Mouse (Mus musculus) thymus, adult 2 months (tissue): ENCODE data around the gene A230050P20Rik. TPM values are rescaled to one million over a fixed set of nuclear protein-coding genes. Genes with fewer than 3 reads are reported as not detected.
"Not testable (repeated sequence)": the region's sequence is repeated elsewhere in the genome, so short reads cannot be mapped to it uniquely, and the experiment has no call there.

ENCODE experiments used
- DNase-seq: peaks from one replicate; pipeline ENCODE4 v3.0.0; 2021
- H3K27ac ChIP-seq: fragments of 200-500 bp; 2 replicates; pipeline ENCODE4 v1.5.1; 2012; ENCODE audit warnings: low read length, control low read depth; ENCODE audit not compliant: control insufficient read depth, insufficient read depth
- H3K27me3 ChIP-seq: fragments of 200-500 bp; 2 replicates; pipeline ENCODE4 v1.6.1; 2012; ENCODE audit warnings: mild to moderate bottlenecking, low read length, moderate library complexity, mixed read lengths; ENCODE audit not compliant: control insufficient read depth, insufficient read depth
- H3K36me3 ChIP-seq: fragments of 200-500 bp; 2 replicates; pipeline ENCODE4 v1.6.1; 2012; ENCODE audit warnings: mild to moderate bottlenecking, low read length, moderate library complexity; ENCODE audit not compliant: control insufficient read depth, insufficient read depth
- H3K4me1 ChIP-seq: fragments of 200-500 bp; replicated peaks from 2 replicates; pipeline ENCODE4 v1.6.1; 2012; ENCODE audit warnings: low read length; ENCODE audit not compliant: control insufficient read depth, insufficient read depth
- H3K4me3 ChIP-seq: fragments of 200-500 bp; 2 replicates; pipeline ENCODE4 v1.5.1; 2012; ENCODE audit warnings: mild to moderate bottlenecking, low read length, control low read depth, moderate library complexity; ENCODE audit not compliant: control insufficient read depth, insufficient read depth
- CTCF ChIP-seq: fragments of 200-500 bp; IDR thresholded peaks from 2 replicates; pipeline ENCODE4 v1.5.1; 2012; ENCODE audit warnings: mild to moderate bottlenecking, control low read depth, low read length, moderate library complexity, borderline replicate concordance; ENCODE audit not compliant: control insufficient read depth, poor library complexity, insufficient read depth; ENCODE audit errors: extremely low read depth
- POLR2A ChIP-seq: fragments of 200-500 bp; IDR thresholded peaks from 2 replicates; pipeline ENCODE4 v1.6.1; 2012; ENCODE audit warnings: mild to moderate bottlenecking, low read length, control low read depth, moderate library complexity; ENCODE audit not compliant: control insufficient read depth, poor library complexity, insufficient read depth; ENCODE audit errors: extremely low read depth
- WGBS: fragments of 180-500 bp; shearing (Covaris S2); methylation state at CpG from one replicate; pipeline ENCODE4 v1.1.7; 2018; 5-methylcytosine and 5-hydroxymethylcytosine counted together
- polyA plus RNA-seq: library from polyadenylated mRNA; depleted of rRNA; stranded (reverse); fragments of >200 nt; gene quantifications from 2 replicates; pipeline ENCODE4 v1.2.3, GENCODE M21; 2012

A230050P20Rik gene
- polyA plus RNA-seq, 1 experiment = 103 TPM

- TF ChIP-seq CTCF (no peak), POLR2A (no peak)
- H3K4me3 ChIP-seq = no peak overlapping the region
- H3K27ac ChIP-seq = no peak overlapping the region
- no peaks in the 10 kb centered on the region for H3K27me3 ChIP-seq
- no peaks in the 10 kb centered on the region for H3K4me1 ChIP-seq
- H3K36me3 ChIP-seq = no peaks in the 10 kb centered on the region
- no peak for DNase-seq
- 71% methylated on average over 1 of the region's 1 CpGs for WGBS
These were observed 33.6 kb upstream of the A230050P20Rik start for GRCm38 (mm10) chr9:20834881-20835280.

DNA sequence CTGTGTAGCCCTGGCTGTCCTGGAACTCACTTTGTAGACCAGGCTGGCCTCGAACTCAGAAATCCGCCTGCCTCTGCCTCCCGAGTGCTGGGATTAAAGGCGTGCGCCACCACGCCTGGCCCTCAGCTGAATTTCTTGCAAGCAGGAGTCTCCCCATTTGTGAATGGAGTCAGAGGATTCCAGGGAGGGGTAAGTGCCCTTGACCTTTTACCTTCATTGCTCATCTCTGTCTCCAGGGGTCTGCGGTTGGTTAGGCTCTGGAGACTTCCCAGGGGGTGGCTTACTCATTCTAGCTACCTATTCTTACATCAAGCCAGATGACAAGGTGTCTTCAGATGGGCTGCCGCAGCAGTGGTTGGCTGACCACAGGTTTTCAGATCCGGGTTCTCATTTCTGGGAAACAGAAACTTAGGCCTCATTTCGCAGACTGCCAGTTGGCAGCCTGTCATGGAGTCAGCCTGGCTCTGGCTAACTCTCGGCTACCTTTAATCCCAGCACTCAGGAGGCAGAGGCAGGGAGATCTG lies 32.9 kb upstream of the A230050P20Rik start:
- not testable (repeated sequence) for H3K36me3 ChIP-seq, H3K27ac ChIP-seq, H3K4me1 ChIP-seq, DNase-seq, H3K27me3 ChIP-seq, H3K4me3 ChIP-seq
- WGBS = 86% methylated on average over 11 of the region's 11 CpGs

- H3K27ac ChIP-seq = no peak overlapping the region
- no peak overlapping the region for H3K4me3 ChIP-seq
- no peak for DNase-seq
- no peaks in the 10 kb centered on the region for H3K27me3 ChIP-seq
- no peak for TF ChIP-seq POLR2A
- no peaks in the 10 kb centered on the region for H3K4me1 ChIP-seq
- WGBS = 92% methylated on average over 9 of the region's 9 CpGs
- H3K36me3 ChIP-seq = no peaks in the 10 kb centered on the region
These were observed 31.1 kb upstream of the A230050P20Rik start for GRCm38 (mm10) chr9:20837184-20837947.

DNA sequence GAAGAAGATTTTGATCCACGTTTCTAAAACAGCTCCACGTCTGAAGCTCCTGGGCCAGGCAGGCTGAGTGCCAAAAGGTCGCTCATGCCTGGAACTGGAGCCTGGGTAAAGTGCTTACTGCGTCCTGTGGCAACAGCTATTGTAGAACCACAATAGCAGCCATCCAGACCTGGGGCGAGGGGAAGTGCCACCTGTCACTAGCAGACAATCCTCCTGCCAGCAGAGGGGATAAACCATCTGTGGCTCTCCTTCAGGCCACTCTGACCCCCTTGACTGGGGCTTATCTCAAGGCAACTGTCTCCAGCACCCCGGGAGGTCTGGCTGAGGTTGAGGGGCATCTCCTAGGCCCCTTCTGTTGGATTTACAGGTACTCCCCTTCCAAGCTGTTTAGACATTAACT lies 29.5 kb upstream of the A230050P20Rik start:
- 67% methylated on average over 6 of the region's 6 CpGs for whole genome bisulfite sequencing
- Histone ChIP-seq H3K27me3 (no peaks in the 10 kb centered on the region), H3K27ac (no peak overlapping the region), H3K36me3 (no peaks in the 10 kb centered on the region), H3K4me3 (no peak overlapping the region), H3K4me1 (no peaks in the 10 kb centered on the region)
- TF ChIP-seq POLR2A (no peak), CTCF (no peak)
- no peak for DNase-seq

- Histone ChIP-seq H3K36me3 (no peaks in the 10 kb centered on the region), H3K4me3 (no peak overlapping the region), H3K27ac (no peak overlapping the region), H3K27me3 (no peaks in the 10 kb centered on the region; the same call in 1 of the 2 replicates), H3K4me1 (no peaks in the 10 kb centered on the region)
- no peak for DNase-seq
- 35% methylated on average over 4 of the region's 4 CpGs for WGBS
- no peak for TF ChIP-seq CTCF
- no peak for TF ChIP-seq POLR2A
These were observed 26.2 kb upstream of the A230050P20Rik start for GRCm38 (mm10) chr9:20842211-20842610.

DNA sequence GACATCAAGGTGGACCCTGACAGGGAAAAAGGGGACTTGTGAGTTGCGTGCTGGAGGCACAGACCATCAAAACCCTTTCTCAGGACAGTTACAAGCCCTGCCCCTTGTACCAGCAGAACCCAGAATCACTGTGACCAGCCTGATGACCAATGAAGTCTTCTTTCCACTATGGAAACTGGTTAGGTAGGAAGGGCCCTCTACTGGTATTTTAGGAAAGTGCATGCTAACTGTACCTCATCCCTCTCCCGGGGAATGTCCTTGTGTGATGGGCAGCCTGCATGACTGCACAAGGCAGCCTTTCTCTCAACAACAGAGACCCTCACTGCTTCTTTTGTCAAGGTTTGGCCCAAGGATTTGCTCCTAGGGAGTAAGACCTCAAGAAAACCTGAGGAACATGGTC lies 25.8 kb upstream of the A230050P20Rik start:
- H3K4me1 ChIP-seq = no peaks in the 10 kb centered on the region
- no peaks in the 10 kb centered on the region; the same call in 1 of the 2 replicates for H3K27me3 ChIP-seq
- no peak for TF ChIP-seq POLR2A
- TF ChIP-seq CTCF = no peak
- 38% methylated on average over 2 of the region's 2 CpGs for WGBS
- no peaks in the 10 kb centered on the region for H3K36me3 ChIP-seq
- no peak overlapping the region for H3K27ac ChIP-seq
- no peak for DNase-seq
- H3K4me3 ChIP-seq = no peak overlapping the region

DNA sequence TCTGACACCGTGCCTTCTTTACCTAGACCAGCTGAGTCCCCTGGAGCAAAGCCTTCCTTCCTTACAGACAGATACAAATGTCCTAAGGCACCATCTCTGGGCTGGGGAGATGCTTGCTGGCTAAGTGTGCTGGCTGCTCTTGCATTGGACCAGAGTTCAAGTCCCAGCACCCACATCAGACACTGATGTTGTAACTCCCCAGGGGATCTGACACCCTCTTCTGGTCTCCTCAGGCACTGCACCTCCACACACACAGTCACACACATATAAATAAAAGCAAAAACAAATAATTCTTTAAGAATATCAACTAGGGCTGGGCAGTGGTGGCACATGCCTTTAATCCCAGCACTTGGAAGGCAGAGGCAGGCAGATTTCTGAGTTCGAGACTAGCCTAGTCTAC lies 18.3 kb upstream of the A230050P20Rik start:
- H3K27ac ChIP-seq = no peak overlapping the region
- no peaks in the 10 kb centered on the region for H3K4me1 ChIP-seq
- no peak overlapping the region for H3K4me3 ChIP-seq
- H3K27me3 ChIP-seq = no peaks in the 10 kb centered on the region; the same call in 1 of the 2 replicates
- WGBS = 96% methylated on average over 2 of the region's 2 CpGs
- no peak for DNase-seq
- TF ChIP-seq CTCF (no peak), POLR2A (no peak)
- no peaks in the 10 kb centered on the region for H3K36me3 ChIP-seq
